Mouse (Mus musculus) 3T3-L1 (cell line): ENCODE measurements around the gene Dock9.

Experiments
- DNase-seq: peaks from one replicate; pipeline ENCODE4 v3.0.0-alpha.2; 2015; ENCODE audit warnings: low read depth, low spot score

The Dock9 gene

GRCm38 (mm10) chr14:121797457-121798410 lies at the start of gene Dock9:
Dock9 (minus strand) TSS chr14:121797837.
- DNase-seq: peak; percentile 76

GRCm38 (mm10) chr14:121844486-121844885 lies 46.8 kb upstream of the Dock9 start:
- no peak for DNase-seq

- no peak for DNase-seq
Observed at GRCm38 (mm10) chr14:121840217-121840616, 42.6 kb upstream of the Dock9 start.

GRCm38 (mm10) chr14:121838161-121838560 lies 40.5 kb upstream of the Dock9 start:
- no peak for DNase-seq

- DNase-seq: no peak
Observed at GRCm38 (mm10) chr14:121833001-121833520, 35.4 kb upstream of the Dock9 start.

GRCm38 (mm10) chr14:121829816-121830442 lies 32.3 kb upstream of the Dock9 start:
- DNase-seq: no peak

- DNase-seq: no peak
Observed at GRCm38 (mm10) chr14:121827091-121827490, 29.5 kb upstream of the Dock9 start.

- DNase-seq: peak; percentile 94
Observed at GRCm38 (mm10) chr14:121825521-121826445, 28.1 kb upstream of the Dock9 start.

- peak; percentile 100 for DNase-seq
Observed at GRCm38 (mm10) chr14:121824322-121825103, 26.9 kb upstream of the Dock9 start.

GRCm38 (mm10) chr14:121822997-121823396 lies 25.4 kb upstream of the Dock9 start:
- peak; percentile 49 for DNase-seq

- peak; percentile 98 for DNase-seq
Observed at GRCm38 (mm10) chr14:121822506-121822905, 24.9 kb upstream of the Dock9 start.

- DNase-seq: no peak
Observed at GRCm38 (mm10) chr14:121806791-121807190, 9.2 kb upstream of the Dock9 start.

GRCm38 (mm10) chr14:121806316-121806715 lies 8.7 kb upstream of the Dock9 start:
- no peak for DNase-seq

GRCm38 (mm10) chr14:121804461-121804860 lies 6.8 kb upstream of the Dock9 start:
- DNase-seq: peak; percentile 74

- DNase-seq: peak; percentile 62
Observed at GRCm38 (mm10) chr14:121800962-121801361, 3.3 kb upstream of the Dock9 start.

GRCm38 (mm10) chr14:121799112-121799511 lies 1.5 kb upstream of the Dock9 start:
- no peak for DNase-seq

- peak; percentile 96 for DNase-seq
Observed at GRCm38 (mm10) chr14:121798411-121798799, 768 bp upstream of the Dock9 start.

- DNase-seq: no peak
Observed at GRCm38 (mm10) chr14:121796571-121797456, 823 bp downstream of the Dock9 start.

GRCm38 (mm10) chr14:121795536-121795935 lies 2.1 kb downstream of the Dock9 start:
- DNase-seq: no peak

GRCm38 (mm10) chr14:121793639-121794038 lies 4.0 kb downstream of the Dock9 start:
- no peak for DNase-seq
